Comparison of ENCODE assay signal across 8 mouse cellular contexts in genomic region chr1:121053692-121054091, GRCm38 (mm10).
DNase-seq lines count a peak whose midpoint lies in the region; ATAC-seq lines count a peak whose summit lies in the region.

No protein-coding gene starts in this region.

- H3K9ac ChIP-seq in heart, embryonic 16.5 days (ENCODE audit: low read length): no peak overlapping the region
- no peak overlapping the region for H3K9ac ChIP-seq in midbrain, embryonic 12.5 days (replicated peaks)

- H3K27ac ChIP-seq in heart, embryonic 16.5 days (ENCODE audit: low read length): no peak overlapping the region
- H3K27ac ChIP-seq in midbrain, embryonic 12.5 days (replicated peaks): no peak overlapping the region

- H3K4me1 ChIP-seq in heart, embryonic 16.5 days (ENCODE audit: control insufficient read depth, insufficient read depth, low read length): no peaks in the 10 kb centered on the region
- peaks cover 13% of the 10 kb centered on the region for H3K4me1 ChIP-seq in midbrain, embryonic 12.5 days

- WGBS in heart, embryonic 16.5 days: 25% methylated on average over 11 of the region's 11 CpGs
- 28% methylated on average over 11 of the region's 11 CpGs for WGBS in midbrain, embryonic 12.5 days

- no peak overlapping the region for H3K4me2 ChIP-seq in heart, embryonic 16.5 days (ENCODE audit: low read depth, low read length)
- no peak overlapping the region for H3K4me2 ChIP-seq in midbrain, embryonic 12.5 days (replicated peaks)

- no peaks in the 10 kb centered on the region for H3K27me3 ChIP-seq in heart, embryonic 16.5 days (ENCODE audit: control insufficient read depth, insufficient read depth, low read length)
- peaks cover 43% of the 10 kb centered on the region for H3K27me3 ChIP-seq in midbrain, embryonic 12.5 days

- no peak overlapping the region for H3K4me3 ChIP-seq in heart, embryonic 16.5 days (ENCODE audit: low read length)
- H3K4me3 ChIP-seq in midbrain, embryonic 12.5 days: no peak overlapping the region

- peak; percentile 56 to 63 for DNase-seq in cerebellum, postnatal 14 days
- peak; percentile 5 for DNase-seq in ovary, postnatal 36 days (ENCODE audit: low spot score)
- no peak for DNase-seq in ovary, adult 18-20 months (ENCODE audit: low spot score)
- DNase-seq in right cerebral cortex, postnatal 25 days: no peak

- H3K9me3 ChIP-seq in heart, embryonic 16.5 days (replicated peaks; ENCODE audit: control insufficient read depth, low read length): no peaks in the 10 kb centered on the region
- no peaks in the 10 kb centered on the region for H3K9me3 ChIP-seq in midbrain, embryonic 12.5 days

- ATAC-seq in cerebellum, adult (ENCODE audit: insufficient number of reproducible peaks, low FRiP score, low TSS enrichment): no peak
- ATAC-seq in heart, embryonic 16.5 days (replicated peaks; ENCODE audit: extremely low read depth, insufficient read depth, low FRiP score): 0 out of 2 replicates have a peak, but pooled peaks have one; percentile 49
- ATAC-seq in midbrain, embryonic 12.5 days (ENCODE audit: low FRiP score, low read depth): 0 out of 2 replicates have a peak, but pooled peaks have one; percentile 61
- no peak for ATAC-seq in megakaryocyte progenitor cell, adult 5-6 weeks (replicated peaks; ENCODE audit: poor library complexity)

- no peaks in the 10 kb centered on the region for H3K36me3 ChIP-seq in heart, embryonic 16.5 days (ENCODE audit: control insufficient read depth, insufficient read depth)
- no peaks in the 10 kb centered on the region for H3K36me3 ChIP-seq in midbrain, embryonic 12.5 days

Comparison
In these comparisons a context has a peak if more than half of its experiments do, and no peak if none do; other contexts are left out.
1. DNase-seq: peak in cerebellum, postnatal 14 days (2 of 2) and ovary, postnatal 36 days (single experiment); none in ovary, adult 18-20 months (single experiment) and right cerebral cortex, postnatal 25 days (single experiment).
2. ATAC-seq: peak in heart, embryonic 16.5 days (single experiment) and midbrain, embryonic 12.5 days (single experiment); none in cerebellum, adult (single experiment) and megakaryocyte progenitor cell, adult 5-6 weeks (single experiment).